ENCODE assay signal across 8 mouse cellular contexts in genomic region chr4:155221106-155221505, GRCm38 (mm10). TPM values are rescaled to one million over a fixed set of nuclear protein-coding genes. Genes with fewer than 3 reads are reported as not detected.
DNase-seq lines count a peak whose midpoint lies in the region; ATAC-seq lines count a peak whose summit lies in the region.

No protein-coding gene starts in this region.

- no peaks in the 10 kb centered on the region for H3K27me3 ChIP-seq in lung, embryonic 16.5 days (ENCODE audit: control insufficient read depth, insufficient read depth, low read depth, low read length)
- no peaks in the 10 kb centered on the region for H3K27me3 ChIP-seq in forebrain, embryonic 11.5 days (ENCODE audit: control insufficient read depth, insufficient read depth, low read length)
- no peaks in the 10 kb centered on the region for H3K27me3 ChIP-seq in limb, embryonic 12.5 days

- peak overlapping the region; percentile 97 for H3K4me2 ChIP-seq in lung, embryonic 16.5 days (ENCODE audit: low read depth, low read length)
- H3K4me2 ChIP-seq in forebrain, embryonic 11.5 days (ENCODE audit: low read depth, low read length, severe bottlenecking) = peak overlapping the region; percentile 99
- H3K4me2 ChIP-seq in limb, embryonic 12.5 days = peak overlapping the region; percentile 99

- ATAC-seq in lung, embryonic 16.5 days (ENCODE audit: low read depth) = no peak
- no peak for ATAC-seq in forebrain, embryonic 11.5 days (replicated peaks; ENCODE audit: low FRiP score)
- no peak for ATAC-seq in limb, embryonic 12.5 days (ENCODE audit: insufficient number of reproducible peaks, insufficient read depth, low FRiP score, low TSS enrichment, low read depth)

- H3K36me3 ChIP-seq in lung, embryonic 16.5 days (ENCODE audit: control insufficient read depth, insufficient read depth, low read length) = no peaks in the 10 kb centered on the region
- no peaks in the 10 kb centered on the region; the same call in 1 of the 2 replicates for H3K36me3 ChIP-seq in forebrain, embryonic 11.5 days (ENCODE audit: control insufficient read depth, insufficient read depth, low read length)
- H3K36me3 ChIP-seq in limb, embryonic 12.5 days = peaks cover 8% of the 10 kb centered on the region; the same call in 1 of the 2 replicates

- no peaks in the 10 kb centered on the region for H3K9me3 ChIP-seq in lung, embryonic 16.5 days (ENCODE audit: control insufficient read depth, low read length)
- H3K9me3 ChIP-seq in forebrain, embryonic 11.5 days (ENCODE audit: control insufficient read depth, low read length) = no peaks in the 10 kb centered on the region
- H3K9me3 ChIP-seq in limb, embryonic 12.5 days = no peaks in the 10 kb centered on the region

- peaks cover 49% of the 10 kb centered on the region for H3K4me1 ChIP-seq in lung, embryonic 16.5 days (replicated peaks; ENCODE audit: control insufficient read depth, insufficient read depth, low read length)
- H3K4me1 ChIP-seq in forebrain, embryonic 11.5 days (replicated peaks; ENCODE audit: control insufficient read depth, insufficient read depth, low read length) = peaks cover 40% of the 10 kb centered on the region
- peaks cover 59% of the 10 kb centered on the region for H3K4me1 ChIP-seq in limb, embryonic 12.5 days (replicated peaks)

- WGBS in lung, embryonic 16.5 days = under 1% methylated on average over 7 of the region's 7 CpGs
- WGBS in forebrain, embryonic 11.5 days = 5% methylated on average over 7 of the region's 7 CpGs
- WGBS in limb, embryonic 12.5 days = 2% methylated on average over 7 of the region's 7 CpGs

- peak overlapping the region; percentile 90 for H3K4me3 ChIP-seq in lung, embryonic 16.5 days (ENCODE audit: low read length)
- H3K4me3 ChIP-seq in forebrain, embryonic 11.5 days (ENCODE audit: low read depth, low read length) = peak overlapping the region; percentile 96
- H3K4me3 ChIP-seq in limb, embryonic 12.5 days (replicated peaks) = peak overlapping the region; percentile 96

- H3K9ac ChIP-seq in lung, embryonic 16.5 days (ENCODE audit: low read length) = peak overlapping the region; percentile 94
- peak overlapping the region; percentile 96 for H3K9ac ChIP-seq in forebrain, embryonic 11.5 days (ENCODE audit: low read length)
- H3K9ac ChIP-seq in limb, embryonic 12.5 days (replicated peaks) = peak overlapping the region; percentile 97

- DNase-seq in lung, adult 18-20 months = no peak
- DNase-seq in forebrain, embryonic 11.5 days (ENCODE audit: low spot score) = no peak
- peak; percentile 11 for DNase-seq in retina, postnatal 1 day
- DNase-seq in layer of hippocampus, postnatal 14 days (ENCODE audit: low spot score in 2 of 2) = no peak
- DNase-seq in spleen, adult 18-20 months = no peak
- no peak for DNase-seq in left cerebral cortex, adult 18-20 months (ENCODE audit: low spot score in 2 of 2)

- peak overlapping the region; percentile 89 for H3K27ac ChIP-seq in lung, embryonic 16.5 days (ENCODE audit: low read length)
- no peak overlapping the region for H3K27ac ChIP-seq in forebrain, embryonic 11.5 days (ENCODE audit: low read depth, low read length)
- no peak overlapping the region for H3K27ac ChIP-seq in limb, embryonic 12.5 days

RNA-seq across cellular contexts. Expression of gene Ski, which starts 1.3 kb away (rescaled TPM):
- 15.8 and 16.7 TPM in 2 replicates for polyA plus RNA-seq in lung, embryonic 16.5 days (2015; fragmentation: Nextera tagmentation; extraction: Ambion mirVana)
- 14.1 and 14.7 TPM in 2 replicates for polyA plus RNA-seq in forebrain, embryonic 11.5 days (2014; fragmentation: Nextera tagmentation; extraction: Ambion mirVana)
- polyA plus RNA-seq in limb, embryonic 12.5 days (2016; fragmentation: Nextera tagmentation; extraction: Ambion mirVana) = 18.4 and 18.8 TPM in 2 replicates
- total RNA-seq in layer of hippocampus, postnatal 14 days (2021) = 100 to 1,000 TPM; 115 to 117 TPM
- total RNA-seq in left cerebral cortex, adult 18-20 months (2021) = 100 to 1,000 TPM; 115 to 128 TPM

RNA-seq across cellular contexts. Expression of gene Faap20, which starts 28.5 kb away (rescaled TPM):
- polyA plus RNA-seq in lung, embryonic 16.5 days (2015; fragmentation: Nextera tagmentation; extraction: Ambion mirVana) = 78.6 and 79.6 TPM in 2 replicates
- 105 and 107 TPM in 2 replicates for polyA plus RNA-seq in forebrain, embryonic 11.5 days (2014; fragmentation: Nextera tagmentation; extraction: Ambion mirVana)
- polyA plus RNA-seq in limb, embryonic 12.5 days (2016; fragmentation: Nextera tagmentation; extraction: Ambion mirVana) = 96.0 and 99.2 TPM in 2 replicates
- total RNA-seq in layer of hippocampus, postnatal 14 days (2021) = 10 to 100 TPM; 24.2 to 24.5 TPM
- 10 to 100 TPM; 28.0 to 29.5 TPM for total RNA-seq in left cerebral cortex, adult 18-20 months (2021)
